Mouse (Mus musculus): Measurements from ENCODE around the gene Csnk1g1. TPM values are rescaled to one million over a fixed set of nuclear protein-coding genes. Genes with fewer than 3 reads are reported as not detected.

Csnk1g1 gene
- polyA plus RNA-seq, 1 experiment from 2014 or later = 8.4 TPM

DNA sequence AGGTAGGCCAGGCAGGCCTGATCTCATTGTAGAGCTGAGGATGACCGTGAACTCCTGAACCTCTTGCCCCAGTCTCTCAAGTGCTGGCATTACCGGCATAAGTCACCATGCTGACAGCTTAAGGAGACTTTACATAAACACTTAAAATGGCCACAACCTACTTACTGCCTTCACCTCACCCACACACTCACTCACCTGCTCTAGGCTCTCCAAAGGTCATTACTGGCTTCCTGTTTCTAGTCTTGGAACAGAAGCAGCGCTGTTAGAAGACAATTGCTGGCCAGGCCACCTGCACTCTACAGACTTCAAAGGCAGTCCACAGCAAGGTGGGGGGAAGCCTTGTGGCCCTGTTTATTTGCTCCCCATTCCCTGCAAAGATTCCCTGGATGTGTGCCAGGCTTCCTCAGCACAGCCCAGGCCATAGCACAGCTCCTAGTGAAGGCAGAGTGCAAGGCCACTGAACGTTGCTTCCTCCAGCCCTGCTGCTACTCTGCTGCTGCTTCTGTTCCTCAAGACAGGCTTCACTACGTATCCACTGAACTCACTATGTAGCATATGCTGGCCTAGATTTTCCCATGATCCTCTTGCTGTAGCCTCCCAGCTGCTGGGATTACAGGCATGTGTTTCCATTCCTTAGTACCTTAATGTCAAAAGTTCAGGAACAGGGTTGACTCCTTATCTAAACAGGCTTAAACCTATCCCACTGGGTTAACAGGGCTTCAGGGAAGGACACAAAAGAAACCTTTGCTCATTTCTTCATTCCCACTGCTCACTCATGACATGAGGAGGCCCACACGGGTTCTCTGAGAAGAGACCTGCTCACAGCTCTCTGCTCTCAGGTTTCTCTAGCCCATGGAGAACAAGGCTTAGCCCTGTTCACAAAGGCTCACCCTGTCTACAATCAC is 182.9 kb downstream of the Csnk1g1 start:
- 57% methylated on average over 6 of the region's 6 CpGs for WGBS
- H3K9ac ChIP-seq (ENCODE audit: low read depth, low read length) = no peak overlapping the region
- H3K27me3 ChIP-seq (ENCODE audit: insufficient read depth, low read length) = no peaks in the 10 kb centered on the region
- ATAC-seq (replicated peaks; ENCODE audit: low FRiP score, low read depth) = no peak
- no peak overlapping the region for H3K4me3 ChIP-seq (replicated peaks; ENCODE audit: low read depth, low read length)
- 0 out of 2 replicates have a peak, but pooled peaks cover 3% of the 10 kb centered on the region for H3K4me1 ChIP-seq (replicated peaks; ENCODE audit: insufficient read depth, low read length)
- H3K27ac ChIP-seq = peak overlapping the region; percentile 60
- H3K36me3 ChIP-seq (ENCODE audit: insufficient read depth, low read length) = peaks cover 68% of the 10 kb centered on the region
- no peaks in the 10 kb centered on the region for H3K9me3 ChIP-seq (replicated peaks; ENCODE audit: low read length)
- DNase-seq (ENCODE audit: low spot score) = no peak
- no peak for TF ChIP-seq CTCF (IDR thresholded peaks at IDR 0.05; ENCODE audit: low read depth)
- no peak overlapping the region for H3K4me2 ChIP-seq (ENCODE audit: low read length)

DNA sequence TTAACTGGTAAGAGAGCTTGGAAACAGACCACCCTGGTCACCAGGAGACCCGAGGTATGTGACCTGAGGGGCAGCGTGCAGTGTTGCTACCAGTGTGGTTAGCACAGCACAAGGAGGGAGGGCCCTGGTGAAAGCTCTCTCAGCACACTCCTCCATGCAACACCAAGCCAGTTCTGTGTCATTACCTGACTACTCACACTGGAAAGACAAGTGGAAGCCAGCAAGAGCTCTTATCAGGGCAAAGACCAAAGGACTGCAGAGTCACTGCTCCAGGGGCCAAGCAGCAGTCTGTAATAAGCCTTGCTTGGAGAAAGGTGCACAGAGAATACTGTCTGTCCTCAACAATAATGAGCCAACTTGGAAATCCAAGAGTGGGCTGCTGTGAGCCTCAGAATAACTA is 183.9 kb downstream of the Csnk1g1 start:
- peak overlapping the region; percentile 60; the same call in 1 of the 2 replicates for H3K27ac ChIP-seq
- WGBS = 58% methylated on average over 2 of the region's 2 CpGs
- no peak for TF ChIP-seq CTCF (IDR thresholded peaks at IDR 0.05; ENCODE audit: low read depth)
- H3K27me3 ChIP-seq (ENCODE audit: insufficient read depth, low read length) = no peaks in the 10 kb centered on the region
- 0 out of 2 replicates have a peak, but pooled peaks cover 3% of the 10 kb centered on the region for H3K4me1 ChIP-seq (replicated peaks; ENCODE audit: insufficient read depth, low read length)
- H3K9ac ChIP-seq (ENCODE audit: low read depth, low read length) = no peak overlapping the region
- no peak overlapping the region for H3K4me3 ChIP-seq (replicated peaks; ENCODE audit: low read depth, low read length)
- no peak for ATAC-seq (replicated peaks; ENCODE audit: low FRiP score, low read depth)
- no peaks in the 10 kb centered on the region for H3K9me3 ChIP-seq (replicated peaks; ENCODE audit: low read length)
- DNase-seq (ENCODE audit: low spot score) = no peak
- no peak overlapping the region for H3K4me2 ChIP-seq (ENCODE audit: low read length)
- H3K36me3 ChIP-seq (ENCODE audit: insufficient read depth, low read length) = peaks cover 68% of the 10 kb centered on the region

Other genes with a start within 250 kb of the Csnk1g1 start
- 299 and 305 TPM in 2 replicates for gene Oaz2, start 240.9 kb upstream of the Csnk1g1 start, polyA plus RNA-seq (2015; fragmentation: Nextera tagmentation; extraction: Ambion mirVana)
- gene Zfp609, start 81.4 kb upstream of the Csnk1g1 start, polyA plus RNA-seq (2015; fragmentation: Nextera tagmentation; extraction: Ambion mirVana) = 4.1 and 5.0 TPM in 2 replicates
- gene Pclaf, start 18.7 kb upstream of the Csnk1g1 start, polyA plus RNA-seq (2015; fragmentation: Nextera tagmentation; extraction: Ambion mirVana) = 89.5 and 115 TPM in 2 replicates
- 20.4 and 24.7 TPM in 2 replicates for gene Trip4, start 130 bp upstream of the Csnk1g1 start, polyA plus RNA-seq (2015; fragmentation: Nextera tagmentation; extraction: Ambion mirVana)
- gene Ppib, start 151.3 kb downstream of the Csnk1g1 start, polyA plus RNA-seq (2015; fragmentation: Nextera tagmentation; extraction: Ambion mirVana) = 760 and 789 TPM in 2 replicates
- 1.1 and 1.4 TPM in 2 replicates for gene Snx22, start 160.8 kb downstream of the Csnk1g1 start, polyA plus RNA-seq (2015; fragmentation: Nextera tagmentation; extraction: Ambion mirVana)
- 131 and 141 TPM in 2 replicates for gene Snx1, start 217.7 kb downstream of the Csnk1g1 start, polyA plus RNA-seq (2015; fragmentation: Nextera tagmentation; extraction: Ambion mirVana)
- 173 and 186 TPM in 2 replicates for gene Ciao2a, start 217.7 kb downstream of the Csnk1g1 start, polyA plus RNA-seq (2015; fragmentation: Nextera tagmentation; extraction: Ambion mirVana)
- gene Dapk2, start 249.3 kb downstream of the Csnk1g1 start, polyA plus RNA-seq (2015; fragmentation: Nextera tagmentation; extraction: Ambion mirVana) = 8.4 and 8.6 TPM in 2 replicates